Mouse (Mus musculus): ENCODE data around the gene Stab1. TPM values are rescaled to one million over a fixed set of nuclear protein-coding genes. Genes with fewer than 3 reads are reported as not detected.
A peak's percentile ranks its signal among the peaks of the same experiment; 100 is the strongest.

The Stab1 gene
- 19.0 and 24.5 TPM in 2 replicates for polyA plus RNA-seq (2015; fragmentation: Nextera tagmentation; extraction: Ambion mirVana)

- Histone ChIP-seq H3K4me2 (ENCODE audit: low read depth, low read length) (no peak within 1 kb of the TSS), H3K4me1 (ENCODE audit: control insufficient read depth, insufficient read depth, low read length) (peaks cover 5% of the 10 kb centered on the region), H3K4me3 (ENCODE audit: low read length) (peak within 1 kb of the TSS; percentile 13), H3K9me3 (ENCODE audit: control insufficient read depth, low read length) (no peaks in the 10 kb centered on the region), H3K9ac (ENCODE audit: low read depth, low read length) (peak within 1 kb of the TSS; percentile 6; the same call in 1 of the 2 replicates), H3K27ac (ENCODE audit: low read length) (peak within 1 kb of the TSS; percentile 11; the same call in 1 of the 2 replicates), H3K27me3 (replicated peaks; ENCODE audit: control insufficient read depth, insufficient read depth, low read length) (no peaks in the 10 kb centered on the region), H3K36me3 (ENCODE audit: control insufficient read depth, insufficient read depth, low read length) (peaks cover 17% of the 10 kb centered on the region)
- 33% methylated on average over 10 of the region's 10 CpGs for WGBS
- ATAC-seq, result no peak
Measured at GRCm38 (mm10) chr14:31168425-31168824, at the start of gene Stab1. Stab1 (minus strand) TSS chr14:31168641.

GRCm38 (mm10) chr14:31217666-31218065 lies 49.2 kb upstream of the Stab1 start, which contains the start of gene Sema3g:
Sema3g (plus strand) TSS chr14:31217860.
- Histone ChIP-seq H3K4me1 (ENCODE audit: control insufficient read depth, insufficient read depth, low read length) (0 out of 2 replicates have a peak, but pooled peaks cover 4% of the 10 kb centered on the region), H3K27ac (ENCODE audit: low read length) (no peak within 1 kb of the TSS), H3K4me2 (ENCODE audit: low read depth, low read length) (peak within 1 kb of the TSS; percentile 4; the same call in 1 of the 2 replicates), H3K27me3 (replicated peaks; ENCODE audit: control insufficient read depth, insufficient read depth, low read length) (no peaks in the 10 kb centered on the region), H3K4me3 (ENCODE audit: low read length) (no peak within 1 kb of the TSS), H3K36me3 (ENCODE audit: control insufficient read depth, insufficient read depth, low read length) (no peaks in the 10 kb centered on the region), H3K9me3 (ENCODE audit: control insufficient read depth, low read length) (no peaks in the 10 kb centered on the region), H3K9ac (ENCODE audit: low read depth, low read length) (peak within 1 kb of the TSS; percentile 49)
- WGBS, result 8% methylated on average over 11 of the region's 11 CpGs
- peak; percentile 81 for ATAC-seq

- no peak within 1 kb of the TSS for H3K4me3 ChIP-seq (ENCODE audit: low read length)
- ATAC-seq, result no peak
- peak within 1 kb of the TSS; percentile 10; the same call in 1 of the 2 replicates for H3K27ac ChIP-seq (ENCODE audit: low read length)
- WGBS, result 71% methylated on average over 2 of the region's 2 CpGs
- H3K9me3 ChIP-seq (ENCODE audit: control insufficient read depth, low read length), result no peaks in the 10 kb centered on the region
- H3K27me3 ChIP-seq (replicated peaks; ENCODE audit: control insufficient read depth, insufficient read depth, low read length), result no peaks in the 10 kb centered on the region
- H3K4me1 ChIP-seq (ENCODE audit: control insufficient read depth, insufficient read depth, low read length), result 0 out of 2 replicates have a peak, but pooled peaks cover 4% of the 10 kb centered on the region
- peak within 1 kb of the TSS; percentile 4; the same call in 1 of the 2 replicates for H3K4me2 ChIP-seq (ENCODE audit: low read depth, low read length)
- peak within 1 kb of the TSS; percentile 49 for H3K9ac ChIP-seq (ENCODE audit: low read depth, low read length)
- H3K36me3 ChIP-seq (ENCODE audit: control insufficient read depth, insufficient read depth, low read length), result no peaks in the 10 kb centered on the region
Measured at GRCm38 (mm10) chr14:31216846-31217245, 48.4 kb upstream of the Stab1 start, which contains the start of gene Nisch. Nisch (minus strand) TSS chr14:31216946.

DNA sequence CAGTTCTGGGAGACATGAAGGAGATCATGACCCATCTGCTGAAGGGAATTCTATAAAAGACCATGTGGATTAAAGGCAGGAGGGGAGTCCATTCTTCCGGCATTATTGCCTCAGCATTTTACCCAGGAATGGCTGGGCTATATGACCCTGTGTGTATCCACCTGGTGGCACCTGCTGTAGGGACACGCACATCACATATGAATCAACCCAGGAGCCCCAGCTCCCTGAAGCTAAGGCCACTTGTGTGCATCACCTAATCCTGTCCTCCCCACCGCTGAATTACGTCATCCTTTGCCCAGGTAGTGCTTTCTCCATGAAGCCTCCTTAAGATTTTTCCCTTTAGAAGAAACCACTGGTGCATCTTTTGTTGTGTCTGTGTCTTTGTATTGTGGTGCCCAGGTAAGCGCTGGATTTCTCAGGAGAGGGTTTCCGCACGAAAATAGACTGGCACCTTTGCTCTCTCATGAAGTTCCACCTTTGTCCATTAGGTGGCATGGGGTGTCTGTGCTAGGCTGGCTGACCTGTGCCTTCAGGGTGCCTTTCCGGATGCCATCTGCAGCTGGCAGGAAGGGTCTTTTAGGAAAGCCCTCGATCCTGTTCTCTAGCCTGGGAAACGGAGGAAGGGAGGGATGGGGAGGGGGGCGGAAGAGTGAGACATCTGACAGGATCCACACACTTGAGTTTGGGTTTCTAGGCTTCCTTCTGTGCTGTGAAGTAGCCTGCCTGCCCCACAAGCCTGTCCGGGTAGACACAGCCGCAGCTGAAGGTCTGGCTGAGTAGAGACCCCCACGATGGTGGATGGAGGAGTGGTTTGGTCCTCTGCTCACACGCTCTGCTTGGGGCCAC lies 46.9 kb upstream of the Stab1 start:
- ATAC-seq, result peak; percentile 36
- H3K27ac ChIP-seq (ENCODE audit: low read length), result peak overlapping the region; percentile 10; the same call in 1 of the 2 replicates
- WGBS, result 30% methylated on average over 15 of the region's 15 CpGs

GRCm38 (mm10) chr14:31214684-31215083 lies 46.2 kb upstream of the Stab1 start:
- Histone ChIP-seq H3K4me1 (ENCODE audit: control insufficient read depth, insufficient read depth, low read length) (0 out of 2 replicates have a peak, but pooled peaks cover 4% of the 10 kb centered on the region), H3K27me3 (replicated peaks; ENCODE audit: control insufficient read depth, insufficient read depth, low read length) (no peaks in the 10 kb centered on the region), H3K9me3 (ENCODE audit: control insufficient read depth, low read length) (no peaks in the 10 kb centered on the region), H3K4me2 (ENCODE audit: low read depth, low read length) (no peak overlapping the region), H3K36me3 (ENCODE audit: control insufficient read depth, insufficient read depth, low read length) (no peaks in the 10 kb centered on the region), H3K4me3 (ENCODE audit: low read length) (no peak overlapping the region), H3K9ac (ENCODE audit: low read depth, low read length) (no peak overlapping the region), H3K27ac (ENCODE audit: low read length) (no peak overlapping the region)
- 87% methylated on average over 3 of the region's 3 CpGs for WGBS
- ATAC-seq, result no peak

More for the DNA sequence above, 46.9 kb upstream of the Stab1 start:
- no peaks in the 10 kb centered on the region for H3K27me3 ChIP-seq (replicated peaks; ENCODE audit: control insufficient read depth, insufficient read depth, low read length)
- H3K9me3 ChIP-seq (ENCODE audit: control insufficient read depth, low read length), result no peaks in the 10 kb centered on the region
- no peaks in the 10 kb centered on the region for H3K36me3 ChIP-seq (ENCODE audit: control insufficient read depth, insufficient read depth, low read length)
- 0 out of 2 replicates have a peak, but pooled peaks cover 4% of the 10 kb centered on the region for H3K4me1 ChIP-seq (ENCODE audit: control insufficient read depth, insufficient read depth, low read length)
- H3K4me2 ChIP-seq (ENCODE audit: low read depth, low read length), result no peak overlapping the region
- 0 out of 2 replicates have a peak overlapping the region, but pooled peaks have one; percentile 23 for H3K9ac ChIP-seq (ENCODE audit: low read depth, low read length)
- H3K4me3 ChIP-seq (ENCODE audit: low read length), result no peak overlapping the region

GRCm38 (mm10) chr14:31213868-31214267 lies 45.4 kb upstream of the Stab1 start:
- Histone ChIP-seq H3K36me3 (ENCODE audit: control insufficient read depth, insufficient read depth, low read length) (no peaks in the 10 kb centered on the region), H3K9ac (ENCODE audit: low read depth, low read length) (no peak overlapping the region), H3K9me3 (ENCODE audit: control insufficient read depth, low read length) (no peaks in the 10 kb centered on the region), H3K27ac (ENCODE audit: low read length) (no peak overlapping the region), H3K4me3 (ENCODE audit: low read length) (no peak overlapping the region), H3K4me2 (ENCODE audit: low read depth, low read length) (no peak overlapping the region), H3K27me3 (replicated peaks; ENCODE audit: control insufficient read depth, insufficient read depth, low read length) (no peaks in the 10 kb centered on the region), H3K4me1 (ENCODE audit: control insufficient read depth, insufficient read depth, low read length) (0 out of 2 replicates have a peak, but pooled peaks cover 4% of the 10 kb centered on the region)
- no peak for ATAC-seq
- 75% methylated on average over 8 of the region's 8 CpGs for WGBS

GRCm38 (mm10) chr14:31212499-31212898 lies 44.1 kb upstream of the Stab1 start:
- H3K9ac ChIP-seq (ENCODE audit: low read depth, low read length), result no peak overlapping the region
- WGBS, result 62% methylated on average over 3 of the region's 3 CpGs
- no peak for ATAC-seq
- no peak overlapping the region for H3K27ac ChIP-seq (ENCODE audit: low read length)
- no peaks in the 10 kb centered on the region for H3K27me3 ChIP-seq (replicated peaks; ENCODE audit: control insufficient read depth, insufficient read depth, low read length)
- no peak overlapping the region for H3K4me2 ChIP-seq (ENCODE audit: low read depth, low read length)
- no peaks in the 10 kb centered on the region for H3K4me1 ChIP-seq (ENCODE audit: control insufficient read depth, insufficient read depth, low read length)
- no peak overlapping the region for H3K4me3 ChIP-seq (ENCODE audit: low read length)
- no peaks in the 10 kb centered on the region for H3K9me3 ChIP-seq (ENCODE audit: control insufficient read depth, low read length)
- H3K36me3 ChIP-seq (ENCODE audit: control insufficient read depth, insufficient read depth, low read length), result no peaks in the 10 kb centered on the region

DNA sequence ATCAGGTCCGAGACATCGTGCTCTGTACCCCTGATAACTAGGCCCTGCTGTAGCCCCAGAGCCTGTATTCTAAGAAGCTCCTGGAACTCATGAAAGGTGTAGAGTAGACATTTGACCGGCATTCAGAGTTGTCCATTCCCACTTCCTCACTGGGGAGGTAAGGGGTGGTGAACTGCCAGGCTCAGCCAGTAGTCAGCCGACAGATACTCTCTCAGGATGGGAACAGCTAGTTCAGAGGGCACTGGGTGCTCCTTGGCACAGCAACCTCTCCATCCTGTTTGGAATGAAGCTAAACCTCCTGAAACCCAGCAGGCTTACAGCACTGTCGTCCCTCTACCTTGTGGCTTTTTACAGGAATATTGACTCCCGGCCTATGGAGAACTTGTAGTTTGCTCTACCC lies 43.4 kb upstream of the Stab1 start:
- Histone ChIP-seq H3K27ac (ENCODE audit: low read length) (no peak overlapping the region), H3K4me3 (ENCODE audit: low read length) (no peak overlapping the region)

DNA sequence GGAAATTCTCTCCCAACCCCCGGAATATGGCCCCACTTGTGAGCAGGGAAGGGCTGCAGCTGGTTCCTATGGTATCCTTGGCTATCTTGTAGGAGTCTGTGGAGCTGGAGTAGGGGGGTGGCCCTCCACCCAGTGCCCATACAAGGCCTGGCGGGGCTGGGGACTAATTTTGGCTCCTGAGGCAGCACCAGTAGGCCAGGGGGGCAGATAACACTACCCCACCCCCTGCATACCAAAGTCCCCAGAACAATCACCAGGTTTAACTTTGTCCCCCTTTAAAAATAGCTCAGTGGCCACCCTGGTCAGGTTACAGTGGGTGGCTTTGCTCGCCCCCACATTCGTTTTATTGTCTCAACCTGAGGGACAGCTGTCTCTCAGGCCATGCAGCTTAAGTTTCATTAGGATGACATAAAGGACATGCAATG lies 40.7 kb upstream of the Stab1 start:
- H3K9me3 ChIP-seq (ENCODE audit: control insufficient read depth, low read length), result no peaks in the 10 kb centered on the region
- no peak overlapping the region for H3K4me3 ChIP-seq (ENCODE audit: low read length)
- H3K9ac ChIP-seq (ENCODE audit: low read depth, low read length), result 0 out of 2 replicates have a peak overlapping the region, but pooled peaks have one; percentile 18
- no peak overlapping the region for H3K27ac ChIP-seq (ENCODE audit: low read length)
- H3K27me3 ChIP-seq (replicated peaks; ENCODE audit: control insufficient read depth, insufficient read depth, low read length), result no peaks in the 10 kb centered on the region
- H3K4me1 ChIP-seq (ENCODE audit: control insufficient read depth, insufficient read depth, low read length), result peaks cover 13% of the 10 kb centered on the region
- no peak for ATAC-seq
- no peak overlapping the region for H3K4me2 ChIP-seq (ENCODE audit: low read depth, low read length)
- no peaks in the 10 kb centered on the region for H3K36me3 ChIP-seq (ENCODE audit: control insufficient read depth, insufficient read depth, low read length)
- WGBS, result 78% methylated on average over 4 of the region's 4 CpGs

More for the DNA sequence above, 43.4 kb upstream of the Stab1 start:
- no peaks in the 10 kb centered on the region for H3K36me3 ChIP-seq (ENCODE audit: control insufficient read depth, insufficient read depth, low read length)
- H3K9ac ChIP-seq (ENCODE audit: low read depth, low read length), result no peak overlapping the region
- 88% methylated on average over 6 of the region's 6 CpGs for WGBS
- H3K4me1 ChIP-seq (ENCODE audit: control insufficient read depth, insufficient read depth, low read length), result 0 out of 2 replicates have a peak, but pooled peaks cover 3% of the 10 kb centered on the region
- H3K4me2 ChIP-seq (ENCODE audit: low read depth, low read length), result no peak overlapping the region
- no peak for ATAC-seq
- H3K27me3 ChIP-seq (replicated peaks; ENCODE audit: control insufficient read depth, insufficient read depth, low read length), result no peaks in the 10 kb centered on the region
- H3K9me3 ChIP-seq (ENCODE audit: control insufficient read depth, low read length), result no peaks in the 10 kb centered on the region
